Mouse (Mus musculus) frontal cortex, postnatal 14 days (tissue): ENCODE measurements around the gene Tpst1.

Experiments
- DNase-seq, 2 experiments: peaks; one replicate each; pipeline ENCODE4 v3.0.0; 2022; ENCODE audit warnings: low spot score in 2 of 2

Tpst1 gene

DNA sequence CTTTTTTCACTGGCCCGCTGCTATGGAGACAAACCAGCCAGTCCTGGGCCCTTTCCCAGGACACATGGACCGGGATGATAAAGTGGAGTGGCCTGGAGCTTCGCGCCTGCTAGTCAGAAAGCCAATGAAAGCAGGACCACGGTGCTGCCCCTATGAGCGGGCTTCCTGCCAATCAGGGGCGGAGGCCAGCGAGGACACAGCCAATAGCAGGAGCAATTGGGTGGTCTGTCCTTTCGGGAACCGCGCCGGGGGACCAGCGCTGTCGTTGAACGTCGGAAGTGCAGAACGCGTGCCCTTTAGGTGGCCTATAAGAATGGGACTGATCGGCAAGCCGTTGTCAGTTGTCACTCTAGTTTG, 70.8 kb downstream of the Tpst1 start:
- DNase-seq: peak; percentile 75 to 87

DNA sequence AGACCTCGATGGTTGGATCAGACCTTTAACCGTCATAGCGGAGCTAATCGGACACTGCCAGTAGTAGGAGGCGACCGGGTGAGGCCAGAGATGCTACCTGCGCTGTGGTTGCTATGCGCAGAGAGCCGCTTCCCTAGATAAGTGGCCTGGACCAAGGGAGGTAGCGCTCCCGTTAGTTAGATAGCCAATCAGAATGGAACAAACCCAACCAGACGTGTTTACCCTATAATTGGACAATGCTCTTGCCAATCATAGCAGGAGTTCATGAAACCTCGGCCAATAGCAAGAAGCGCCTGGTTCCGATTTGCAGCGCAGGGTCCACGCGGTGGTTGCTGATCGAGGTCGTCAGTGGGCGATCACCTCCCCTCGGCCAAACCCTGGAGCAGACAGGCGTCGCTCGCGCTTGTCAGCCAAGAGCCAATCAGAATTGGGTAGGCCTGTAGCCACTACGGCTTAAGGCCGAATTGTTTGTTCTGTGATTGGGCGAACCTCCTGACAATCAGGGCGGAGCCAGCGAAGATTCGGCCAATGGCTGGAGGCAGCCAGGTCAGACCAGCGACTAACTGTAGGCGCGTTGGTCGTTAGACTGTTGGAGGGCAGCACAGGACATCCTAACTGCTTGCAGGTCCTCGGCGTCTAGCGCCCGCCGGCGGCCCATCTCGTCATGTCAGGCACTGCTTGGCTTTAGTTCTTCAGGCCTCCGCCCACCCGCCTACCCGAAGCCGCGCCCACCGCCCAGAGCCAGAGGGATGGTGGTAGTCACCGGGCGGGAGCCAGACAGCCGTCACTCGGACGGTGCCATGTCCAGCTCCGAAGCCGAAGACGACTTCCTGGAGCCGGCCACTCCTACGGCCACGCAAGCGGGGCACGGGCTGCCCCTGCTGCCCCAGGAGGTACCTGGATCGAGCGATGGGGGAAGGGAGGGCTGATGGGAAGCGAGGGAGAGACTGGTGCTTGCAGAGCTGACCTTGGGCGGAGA, 71.5 kb downstream of the Tpst1 start, which contains the start of gene Kctd7:
Kctd7 (plus strand) TSS at position 528 of the 979 bp plus-strand sequence.
- DNase-seq: peak; percentile 96 to 98

DNA sequence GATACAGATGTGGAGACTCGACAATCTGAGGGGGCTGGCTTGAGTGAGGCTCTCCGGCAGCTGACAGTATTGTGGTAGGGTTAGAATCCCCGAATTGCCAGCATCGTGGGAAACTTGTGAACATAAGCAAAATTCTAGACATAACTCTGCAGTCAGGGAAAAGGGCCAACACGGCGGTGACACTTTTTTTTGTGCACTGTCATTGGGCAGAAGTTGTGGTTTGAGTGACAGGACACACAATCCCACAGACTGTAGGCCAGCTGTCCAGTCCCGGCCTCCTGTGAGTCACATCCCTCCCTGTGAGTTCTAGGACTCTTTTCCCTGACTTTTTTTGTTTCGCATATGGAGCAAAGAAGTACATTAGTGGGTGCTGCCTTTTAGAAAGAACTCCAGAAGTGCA, 72.8 kb downstream of the Tpst1 start:
- no peak for DNase-seq

DNA sequence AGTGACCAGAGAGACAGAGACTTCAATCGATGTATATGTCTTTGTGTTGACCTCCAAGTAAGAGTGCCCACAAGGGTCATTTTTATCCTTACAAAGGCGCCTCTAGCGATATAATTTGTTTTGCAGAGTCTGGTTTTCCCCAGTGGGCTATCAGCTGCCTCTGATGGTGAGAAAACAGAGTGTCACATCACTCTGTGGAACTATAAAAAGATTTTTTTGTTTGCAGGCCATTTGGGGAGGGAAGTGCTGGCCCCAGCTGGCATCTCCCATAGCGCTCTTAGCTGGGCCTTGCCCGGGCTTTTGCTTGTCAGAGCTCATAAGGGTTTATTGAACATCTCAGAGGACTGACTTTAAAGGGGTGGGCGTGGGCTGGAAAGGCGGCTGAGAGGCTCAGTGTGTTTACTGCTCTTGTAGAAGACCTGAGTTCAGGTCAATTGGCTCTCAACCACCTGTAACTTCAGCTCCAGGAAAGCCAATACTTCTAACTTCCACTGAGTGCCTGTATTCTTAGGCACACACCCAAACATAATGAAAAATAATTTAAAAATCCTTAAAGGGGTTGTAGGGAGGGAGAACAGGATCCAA, 76.7 kb downstream of the Tpst1 start:
- DNase-seq: no peak

DNA sequence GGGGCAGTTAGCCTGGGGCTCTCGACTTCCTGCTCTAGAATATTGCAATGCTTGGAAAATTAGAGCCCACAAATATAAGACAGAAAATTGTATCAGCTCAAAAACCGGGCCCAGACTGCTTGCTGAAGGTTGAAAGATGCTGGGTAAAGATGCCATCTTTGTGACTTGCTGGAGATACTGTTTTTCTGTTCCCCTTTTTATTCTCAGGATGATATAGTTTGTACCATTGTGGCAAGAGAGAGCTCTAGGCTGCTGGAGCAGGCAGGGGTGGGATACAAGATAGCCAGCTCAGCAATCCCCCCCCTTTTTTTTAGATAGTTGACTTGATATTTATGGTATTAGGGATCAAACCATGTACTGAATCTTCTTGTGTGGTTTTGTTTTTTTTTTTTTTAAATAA, 81.2 kb downstream of the Tpst1 start:
- DNase-seq: no peak

DNA sequence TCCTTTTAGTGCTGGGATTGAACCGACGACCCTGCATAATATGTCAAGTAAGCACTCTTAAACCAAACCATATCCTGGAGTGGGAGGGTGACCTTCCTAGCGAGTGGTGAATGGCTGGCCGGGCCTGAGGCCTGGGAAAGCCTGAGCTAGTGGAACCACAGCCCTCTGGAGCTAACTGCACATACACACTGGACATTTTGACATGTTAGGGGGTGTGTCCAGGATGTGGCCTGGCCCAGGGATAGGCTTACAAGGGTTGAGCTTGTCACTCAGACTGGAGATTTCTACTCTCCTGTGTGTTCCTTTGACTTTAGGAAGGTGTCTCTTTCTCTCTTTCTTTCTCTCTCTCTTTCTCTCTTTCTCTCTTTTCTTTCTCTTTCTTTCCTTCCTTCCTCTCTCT, 85.4 kb downstream of the Tpst1 start:
- no peak for DNase-seq

DNA sequence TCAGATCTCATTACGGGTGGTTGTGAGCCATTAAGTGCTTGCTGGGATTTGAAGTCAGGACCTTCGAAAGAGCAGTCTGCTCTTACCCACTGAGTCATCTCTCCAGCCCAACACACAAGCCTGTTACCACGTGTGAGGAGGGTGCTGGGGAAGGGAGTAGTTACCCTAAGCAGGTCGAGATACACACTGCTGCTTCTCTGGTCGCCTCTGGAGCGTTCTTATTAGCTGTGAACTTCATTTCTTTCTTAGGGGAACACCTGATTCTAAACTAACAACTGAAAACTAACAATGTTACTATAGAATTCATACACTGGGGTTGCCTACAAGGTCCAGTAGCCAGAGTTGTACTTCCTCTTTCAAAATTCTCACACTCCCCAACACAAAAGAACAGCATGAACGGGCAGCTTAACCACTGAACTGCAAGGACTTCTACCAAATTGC, 86.7 kb downstream of the Tpst1 start:
- no peak for DNase-seq

DNA sequence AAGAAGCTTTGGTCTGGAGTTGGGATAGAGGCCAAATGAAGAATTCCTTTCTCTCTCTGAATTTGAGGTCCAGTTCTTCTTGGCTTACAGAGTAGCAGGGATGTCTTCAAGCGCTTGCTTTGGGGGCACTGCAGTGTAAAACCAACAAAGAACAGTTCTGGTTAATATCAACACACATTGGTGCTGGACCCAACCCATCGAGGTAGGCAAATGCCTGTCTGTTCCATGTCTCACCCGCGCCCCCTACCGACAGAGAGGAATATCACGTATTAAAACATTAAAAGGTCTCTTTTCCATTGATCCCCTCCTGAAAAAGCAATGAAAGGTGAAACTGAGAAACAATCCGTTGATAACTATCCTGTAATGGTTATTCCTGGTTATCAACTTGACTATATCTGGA, 90.5 kb downstream of the Tpst1 start:
- DNase-seq: peak in 1 of 2 experiments; percentile 63

DNA sequence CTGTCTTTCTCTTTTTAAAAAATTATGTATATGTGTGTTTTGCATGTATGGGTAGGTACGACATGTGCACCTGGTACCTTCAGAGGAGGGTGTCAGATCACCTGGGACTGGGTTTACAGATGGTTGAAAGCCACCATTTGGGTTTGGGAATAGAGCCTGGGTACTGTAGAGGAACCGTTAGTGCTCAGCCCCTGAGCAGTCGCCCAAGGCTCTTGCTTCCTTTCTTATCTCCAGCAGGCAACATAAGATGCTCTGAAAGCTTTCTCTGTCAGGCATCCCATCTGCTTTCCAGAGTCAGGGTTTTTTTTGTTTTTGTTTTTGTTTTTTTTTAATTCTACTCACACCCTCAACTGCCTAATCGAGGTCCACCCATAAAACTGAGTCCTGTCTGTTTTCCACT, 92.1 kb downstream of the Tpst1 start:
- DNase-seq: no peak

DNA sequence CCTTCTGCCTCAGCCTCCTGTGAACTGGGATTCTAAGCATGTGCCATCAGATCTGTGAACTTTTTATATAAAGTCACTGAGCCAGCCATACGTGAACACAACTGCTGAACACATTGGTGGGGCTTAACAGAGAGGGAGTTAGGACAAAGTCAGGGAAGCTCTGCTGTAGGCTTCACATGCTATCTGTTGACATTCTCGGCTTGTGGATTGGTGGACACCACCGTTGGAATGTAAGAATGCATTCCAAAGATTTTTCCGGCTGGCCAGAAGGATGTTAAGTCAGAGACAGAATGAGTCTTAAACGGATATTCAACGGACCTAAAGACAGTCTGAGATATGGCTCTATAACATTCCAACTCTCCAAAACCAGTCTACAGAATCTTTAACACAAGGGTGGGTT, 96.0 kb downstream of the Tpst1 start:
- DNase-seq: no peak

DNA sequence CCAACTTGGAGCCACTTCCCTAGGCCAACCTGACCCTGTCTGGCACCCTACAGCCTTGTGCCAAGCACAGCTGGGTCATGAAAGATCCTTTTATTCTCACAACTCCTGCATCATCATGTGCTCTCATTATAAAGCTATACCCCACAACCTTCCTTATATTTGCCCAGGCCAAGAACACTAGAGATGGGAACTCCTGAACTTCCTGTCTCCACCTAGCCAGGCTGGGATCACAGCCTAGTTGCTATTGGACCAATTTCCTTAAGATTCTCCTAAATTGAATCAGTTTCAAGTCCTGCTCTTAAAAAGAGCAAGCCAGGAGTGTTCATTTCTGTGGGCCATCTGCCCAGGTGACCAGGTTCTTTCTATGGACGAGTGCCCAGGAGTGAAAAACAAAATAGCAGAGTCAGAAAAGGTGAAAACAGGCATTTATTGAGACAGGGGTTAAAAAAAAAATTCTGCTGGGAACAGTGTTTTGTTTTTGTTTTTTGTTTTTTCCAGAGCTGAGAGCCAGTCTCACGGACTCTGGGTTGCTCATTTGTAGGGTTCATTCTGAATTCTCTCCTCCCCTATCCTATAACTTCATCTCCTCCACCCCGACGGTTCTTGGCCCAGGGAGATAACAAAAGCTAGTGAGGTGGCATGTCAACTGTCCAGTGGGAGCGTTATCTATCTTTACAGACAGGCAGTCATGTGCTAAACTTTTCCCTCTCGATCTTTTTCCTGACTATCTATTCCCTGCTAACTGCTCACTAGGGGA, 97.7 kb downstream of the Tpst1 start:
- DNase-seq: no peak

DNA sequence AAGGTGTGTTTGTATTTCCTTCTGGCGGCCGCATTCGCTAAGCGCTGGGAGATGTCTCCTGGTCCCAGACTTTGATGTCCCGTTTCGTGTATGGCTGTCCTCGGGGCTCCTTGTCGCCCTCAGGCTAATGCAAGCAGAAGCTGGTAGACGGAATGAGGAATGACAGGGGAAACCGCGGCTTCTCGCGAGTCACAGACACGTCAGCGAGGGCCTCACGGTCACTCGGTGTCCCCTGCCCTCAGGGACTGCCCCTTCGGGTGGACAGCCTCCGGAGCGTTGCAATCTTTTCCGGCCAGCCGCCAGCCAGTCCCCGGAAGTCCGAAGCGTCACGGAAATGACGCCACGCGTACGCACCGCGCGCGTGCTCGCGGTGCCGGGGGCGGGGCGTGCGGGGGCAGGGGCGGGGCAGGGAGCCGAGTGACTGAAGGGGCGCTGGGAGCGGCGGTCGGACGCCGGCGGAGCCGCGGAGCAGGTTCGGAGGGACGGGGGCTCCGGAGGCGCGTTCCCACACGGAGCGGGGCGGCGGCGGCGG, 98.4 kb downstream of the Tpst1 start, which contains the start of gene Rabgef1:
Rabgef1 (plus strand) TSS at position 376 of the 532 bp plus-strand sequence.
- peak; percentile 89 to 90 for DNase-seq

DNA sequence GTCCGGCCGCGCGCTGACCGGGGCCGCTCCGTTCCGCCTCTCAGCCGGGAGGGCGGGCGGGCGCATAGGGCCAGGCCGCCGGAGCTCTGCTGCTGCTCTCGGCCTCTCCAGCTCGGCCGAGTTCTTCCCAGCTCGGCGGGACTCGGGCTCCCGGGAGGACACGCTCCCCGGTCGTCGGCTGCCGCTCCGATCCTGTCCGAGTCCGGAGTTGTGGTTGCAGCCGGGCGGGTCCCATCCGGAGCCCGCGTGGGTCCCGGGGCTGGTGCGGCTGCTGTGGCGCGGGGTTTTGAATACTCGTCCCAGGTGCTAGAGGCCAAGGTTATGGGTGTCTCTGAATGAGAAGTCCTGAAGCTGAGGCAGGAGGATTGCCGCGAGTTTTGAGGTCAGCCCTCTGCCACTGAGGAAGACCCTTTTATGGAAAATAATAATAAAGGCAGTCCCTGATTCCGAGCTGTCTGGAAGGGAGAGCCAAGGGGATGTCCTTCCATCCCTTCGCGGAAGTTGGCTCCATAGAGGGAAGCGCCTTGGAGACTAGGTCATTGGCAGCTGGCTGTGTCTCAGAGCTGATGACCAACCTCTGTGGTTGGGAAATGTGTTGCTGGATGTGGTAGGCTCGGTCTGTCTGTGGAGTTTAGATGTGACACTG, 99.0 kb downstream of the Tpst1 start:
- peak in 1 of 2 experiments; percentile 32 for DNase-seq

DNA sequence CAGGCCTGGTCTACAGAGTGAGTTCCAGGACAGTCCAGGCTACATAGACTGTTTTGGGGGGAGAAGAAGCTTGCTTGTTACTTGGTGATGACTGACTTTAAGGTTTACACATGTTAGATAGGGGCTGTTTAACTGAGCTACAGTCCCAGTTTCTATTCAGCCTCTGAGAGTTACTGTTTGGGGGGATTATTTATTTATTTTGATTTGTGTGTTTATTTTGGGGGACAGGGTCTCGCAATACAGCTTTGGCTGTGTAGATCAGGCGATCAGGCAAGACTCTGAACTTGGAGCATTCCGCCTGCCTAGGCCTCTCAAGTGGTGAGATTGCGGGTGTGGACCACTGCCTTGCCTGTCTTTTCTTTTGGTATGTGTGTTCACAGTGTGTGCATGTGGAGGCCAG, 99.9 kb downstream of the Tpst1 start:
- DNase-seq: no peak

DNA sequence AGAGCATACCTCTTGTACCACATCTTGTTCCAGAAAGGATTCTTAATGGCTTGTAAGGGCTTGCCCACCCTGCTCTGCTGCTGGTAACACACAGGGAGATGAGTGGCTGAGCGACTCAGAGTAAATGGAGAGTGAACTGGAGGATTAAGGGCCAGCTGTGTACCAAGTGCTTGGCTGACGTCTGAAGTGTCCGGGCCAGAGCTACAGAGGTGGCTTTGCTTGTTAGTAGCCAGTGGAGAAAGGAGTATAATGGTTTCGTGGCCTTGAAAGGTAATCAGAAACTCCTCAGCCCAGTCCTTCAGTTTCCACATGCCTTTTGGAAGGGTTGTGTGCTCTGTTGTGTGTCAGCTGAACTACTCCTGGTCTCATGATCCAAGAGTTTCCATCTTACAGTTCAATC, 104.7 kb downstream of the Tpst1 start:
- no peak for DNase-seq

DNA sequence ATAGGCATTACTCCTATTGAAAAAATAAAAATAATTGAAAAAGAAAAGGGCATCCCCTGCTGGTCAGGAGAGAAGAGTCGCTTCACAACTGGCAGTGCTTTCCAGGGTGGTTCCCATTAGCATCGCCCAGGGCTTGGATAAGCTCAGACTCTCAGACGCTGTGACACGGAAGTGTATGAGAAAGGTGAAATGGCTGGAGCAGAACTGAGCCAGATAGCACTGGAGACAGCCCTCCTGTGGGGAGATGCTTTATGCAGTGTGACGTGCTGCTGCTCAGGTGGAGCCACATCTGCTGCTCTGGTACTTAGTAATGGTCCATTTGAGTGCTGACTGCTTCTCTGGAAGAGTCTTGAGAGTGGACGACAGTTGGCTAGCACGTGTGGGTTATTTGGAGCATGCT, 107.2 kb downstream of the Tpst1 start:
- no peak for DNase-seq

DNA sequence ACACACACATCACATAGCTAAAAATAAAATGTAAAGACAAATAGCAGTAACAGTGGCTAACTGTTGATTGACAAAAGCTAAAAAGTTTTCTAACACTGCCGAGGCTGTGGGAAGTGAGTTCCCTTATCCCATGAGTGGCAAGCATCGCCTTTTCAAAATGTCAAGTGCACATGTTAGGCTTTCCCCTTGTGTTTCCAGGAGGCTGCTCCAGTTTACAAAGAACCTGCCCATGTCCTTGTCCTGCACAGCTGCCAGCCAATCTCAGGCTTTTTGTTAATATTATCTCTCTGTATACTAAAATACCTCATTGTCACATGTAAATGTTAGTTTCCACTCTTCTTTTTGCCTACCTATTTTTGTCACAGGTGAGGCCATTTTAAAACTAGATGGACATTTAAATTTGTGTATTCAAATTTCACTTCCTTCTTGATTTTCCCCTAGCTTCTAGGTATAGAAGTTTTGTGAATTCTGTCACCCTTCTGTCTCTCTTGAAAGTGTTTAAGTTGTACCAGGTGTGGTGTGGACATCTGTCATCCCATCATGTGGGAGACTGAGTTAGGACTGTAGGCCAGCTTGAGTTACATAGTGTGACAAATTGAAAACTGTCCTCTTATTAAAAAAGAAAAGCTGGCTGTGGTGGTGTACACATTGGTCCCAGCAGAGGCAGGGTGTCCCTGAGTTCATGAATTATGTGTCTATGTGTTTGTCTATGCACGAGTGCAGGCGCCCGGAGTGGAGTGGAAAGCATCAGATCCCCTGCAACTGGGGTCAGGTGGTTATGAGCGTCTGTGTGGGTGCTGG, 108.8 kb downstream of the Tpst1 start:
- DNase-seq: no peak

DNA sequence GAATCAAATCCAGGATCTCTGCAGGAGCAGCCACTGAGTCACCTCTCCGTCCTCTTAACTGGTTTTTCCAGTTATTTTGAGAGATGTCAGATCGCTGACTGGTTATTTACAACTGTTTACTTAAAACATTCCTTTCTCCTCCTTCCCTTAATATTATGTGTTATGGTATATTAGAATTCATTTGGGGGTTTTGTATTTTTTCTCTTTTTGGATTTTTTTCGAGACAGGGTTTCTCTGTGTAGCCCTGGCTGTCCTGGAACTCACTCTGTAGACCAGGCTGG, 109.4 kb downstream of the Tpst1 start:
- DNase-seq: no peak

DNA sequence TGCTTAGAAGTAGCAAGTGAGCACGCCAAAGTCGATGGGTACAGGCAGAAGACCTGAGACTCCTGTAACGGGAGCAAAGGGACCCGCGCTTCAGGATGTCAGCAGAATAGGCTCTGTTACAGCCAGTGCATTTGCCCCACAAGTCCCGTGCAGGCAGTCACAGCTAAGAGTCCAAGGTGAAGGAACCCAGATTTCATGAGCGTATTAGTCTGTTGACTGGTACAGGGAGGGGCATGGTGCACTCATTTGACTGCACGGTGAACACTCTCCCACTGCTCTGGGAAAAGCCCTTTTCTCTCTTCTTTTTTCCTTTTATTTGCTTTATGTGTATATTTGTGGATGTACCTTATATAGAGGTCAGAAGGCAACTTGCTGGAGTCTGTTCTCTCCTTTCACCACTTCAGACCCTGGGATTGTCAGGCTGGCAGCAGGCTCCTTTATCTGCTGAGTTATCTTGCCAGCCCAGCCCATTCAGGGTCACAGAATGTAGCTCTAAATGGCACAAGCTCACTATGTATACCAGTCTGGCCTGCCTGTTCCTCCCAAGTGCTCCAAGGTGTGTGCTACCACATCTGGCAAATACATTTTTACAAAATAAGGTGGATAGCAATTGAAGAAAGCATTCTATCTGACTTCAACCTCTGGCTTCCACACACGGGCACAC, 111.2 kb downstream of the Tpst1 start:
- no peak for DNase-seq

DNA sequence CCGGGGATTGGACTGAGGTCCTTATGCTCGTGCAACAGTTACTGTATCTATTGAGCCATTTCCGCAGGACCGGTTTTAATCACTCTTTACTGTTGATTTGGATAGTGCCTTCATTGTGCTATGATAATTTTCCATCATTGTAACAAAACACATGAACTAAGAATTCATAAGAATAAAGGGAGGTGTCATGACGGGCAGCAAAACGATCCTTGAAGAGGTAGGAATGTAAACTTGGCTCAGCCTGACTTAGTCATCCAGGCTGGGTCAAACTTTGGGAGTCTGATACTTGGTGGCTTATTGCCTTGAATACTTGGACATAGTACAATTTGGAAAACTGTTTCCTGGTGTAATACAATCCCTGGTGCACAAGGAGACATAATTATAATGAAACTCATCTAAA, 112.2 kb downstream of the Tpst1 start:
- DNase-seq: no peak
